Mouse (Mus musculus): Measurements from ENCODE around the gene Suox.
"Not testable (repeated sequence)": the region's sequence is repeated elsewhere in the genome, so short reads cannot be mapped to it uniquely, and the experiment has no call there.

The Suox gene

DNA sequence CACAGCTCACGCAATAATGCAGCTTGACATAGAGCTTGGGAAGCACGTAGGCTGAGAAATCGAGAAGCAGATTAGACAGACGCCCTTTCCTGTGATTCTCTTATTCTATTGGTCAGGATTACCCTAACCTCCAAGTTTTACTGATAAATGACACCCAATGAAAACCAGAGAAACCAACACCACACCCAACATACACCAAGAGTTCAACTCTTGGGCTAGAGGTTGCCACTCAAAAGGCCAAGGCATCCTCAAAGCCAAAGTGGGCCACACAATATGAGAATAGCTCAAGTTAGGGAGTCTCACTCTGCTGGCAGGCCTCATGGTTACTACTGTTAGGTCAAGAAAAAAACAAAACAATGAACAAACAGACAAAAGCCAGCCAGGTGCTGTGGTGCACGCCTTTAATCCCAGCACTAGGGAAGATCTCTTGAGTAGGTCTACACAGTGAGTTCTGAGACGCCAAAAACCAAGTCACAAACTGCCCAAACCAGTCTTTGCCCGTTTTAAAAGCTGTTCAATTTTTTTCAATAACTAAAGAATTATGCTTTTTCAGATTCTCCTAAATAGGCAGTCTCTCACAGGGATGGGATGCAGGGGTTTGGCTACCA lies 48.5 kb downstream of the Suox start:
- no peak for DNase-seq

DNA sequence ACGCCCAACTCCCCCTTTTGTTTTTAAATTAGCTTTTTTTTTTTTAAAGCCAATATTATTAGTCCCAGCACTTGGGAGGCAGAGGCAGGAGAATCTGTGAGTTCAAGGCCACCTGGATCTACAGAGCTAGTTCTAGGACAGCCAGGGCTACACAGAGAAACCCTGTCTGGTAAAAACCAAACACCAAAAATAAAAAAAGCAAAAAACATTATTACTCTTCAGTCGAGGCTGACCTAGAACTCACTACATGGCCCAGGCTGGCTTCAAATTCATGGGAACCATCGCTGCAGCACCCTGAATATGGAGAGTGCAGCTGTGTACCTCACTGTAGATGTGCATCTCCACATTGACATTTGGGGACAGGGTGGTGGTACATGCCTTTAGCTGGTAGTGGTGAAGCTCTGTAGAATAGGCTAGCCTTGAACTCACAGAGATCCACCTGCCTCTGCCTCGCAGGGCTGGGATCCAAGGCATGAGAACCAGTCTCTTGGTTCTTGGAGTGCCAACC lies 50.7 kb downstream of the Suox start:
- DNase-seq, result not testable (repeated sequence)

DNA sequence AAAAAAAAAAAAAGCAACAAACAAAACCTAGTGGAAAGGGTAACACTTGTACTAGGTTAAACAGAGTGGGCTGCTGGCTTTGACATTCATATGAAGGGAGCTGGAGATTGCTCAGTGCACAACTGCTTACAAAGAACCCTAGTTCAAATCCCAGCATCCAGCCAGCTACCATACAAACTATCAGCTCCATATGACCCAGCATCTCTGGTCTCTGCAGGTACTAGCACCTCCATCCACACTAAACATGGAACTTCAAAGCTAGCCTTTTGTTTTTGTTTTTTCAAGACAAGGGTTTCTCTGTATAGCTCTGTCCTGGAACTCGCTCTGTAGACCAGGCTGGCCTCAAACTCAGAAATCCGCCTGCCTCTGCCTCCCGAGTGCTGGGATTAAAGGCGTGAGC lies 51.2 kb downstream of the Suox start:
- no peak for DNase-seq

DNA sequence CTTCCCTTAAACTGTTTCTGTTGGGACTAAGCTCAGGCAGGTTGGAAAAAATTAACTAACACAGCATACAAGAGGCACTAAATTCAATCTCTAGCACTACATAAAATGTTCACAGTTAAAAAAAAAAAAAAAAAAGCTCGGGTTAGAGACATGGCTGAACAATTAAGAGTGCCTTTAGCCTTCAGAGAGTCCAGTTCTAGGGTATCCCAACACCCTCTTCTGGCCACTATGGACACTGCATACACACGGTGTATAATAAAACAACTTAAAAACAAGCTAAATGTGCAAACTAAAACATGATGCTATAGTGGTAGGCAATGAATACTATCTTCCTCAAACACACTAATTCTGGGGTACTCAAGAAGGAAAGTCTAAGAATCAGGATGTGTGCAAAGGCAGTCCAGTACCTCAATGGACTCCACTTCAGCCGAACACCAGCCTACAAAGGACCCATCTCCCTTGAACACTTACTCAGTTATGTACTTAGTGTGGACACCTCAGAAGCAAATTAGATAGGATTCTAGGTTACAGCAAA lies 51.8 kb downstream of the Suox start:
- no peak for DNase-seq

DNA sequence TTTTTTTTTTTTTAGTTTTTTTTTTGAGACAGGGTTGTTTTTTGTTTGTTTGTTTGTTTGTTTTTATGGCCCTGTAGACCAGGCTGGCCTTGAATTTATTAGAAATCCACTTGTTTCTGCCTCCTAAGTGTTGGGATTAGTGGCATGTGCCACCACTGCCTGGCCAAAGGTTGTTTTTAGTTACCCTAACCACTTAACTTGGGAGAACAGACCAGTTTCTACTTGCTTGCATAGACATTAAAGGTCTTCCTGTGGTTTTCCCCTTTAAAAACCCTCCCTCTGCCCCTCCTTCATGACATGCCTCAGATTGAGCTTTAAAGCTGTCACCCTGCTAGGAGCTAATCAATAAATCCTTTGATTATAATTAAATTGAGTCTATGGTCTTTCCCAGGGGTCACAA lies 53.6 kb downstream of the Suox start:
- DNase-seq, result no peak
